In genomic region chr3:107690366-107690765, GRCm38 (mm10) we compare ENCODE assay signal across 15 mouse cellular contexts. TPM values are rescaled to one million over a fixed set of nuclear protein-coding genes. Genes with fewer than 3 reads are reported as not detected.
DNase-seq lines count a peak whose midpoint lies in the region; ATAC-seq and TF ChIP-seq lines count a peak whose summit lies in the region.
"Had no signal": no experiment of that assay in that cellular context is flagged by ENCODE, and none has a peak within 500 bp of the region (broad histone marks: within the 10 kb centered on the region; RNA-seq: fewer than 3 reads in every experiment).

No protein-coding gene starts in this region.

- intact Hi-C loops in gastrocnemius, adult 2 months (cut with DNase I) = loop anchor here (10.0 kb wide), 2 partner anchors 374 to 454 kb away; partner anchors contain the start of gene Gnai3

- no peaks in the 10 kb centered on the region for H3K9me3 ChIP-seq in midbrain, embryonic 14.5 days (ENCODE audit: control insufficient read depth, low read length)
- no peaks in the 10 kb centered on the region for H3K9me3 ChIP-seq in kidney, embryonic 16.5 days (ENCODE audit: low read length)

- 24% methylated on average over 2 of the region's 2 CpGs for WGBS in liver, adult 2 months
- 60% methylated on average over 2 of the region's 2 CpGs for WGBS in midbrain, embryonic 14.5 days
- WGBS in kidney, embryonic 16.5 days = 79% methylated on average over 2 of the region's 2 CpGs

- H3K79me2 ChIP-seq in liver, adult 2 months (ENCODE audit: control insufficient read depth, insufficient read depth, low read length) = peaks cover 17% of the 10 kb centered on the region

- peak overlapping the region; percentile 15 for H3K4me3 ChIP-seq in gastrocnemius, adult 2 months
- no peak overlapping the region for H3K4me3 ChIP-seq in liver, adult 2 months (ENCODE audit: insufficient read depth, low read depth, low read length)
- no peak overlapping the region for H3K4me3 ChIP-seq in brown adipose tissue, adult 24 weeks (ENCODE audit: insufficient read depth, low read depth, low read length)
- H3K4me3 ChIP-seq in midbrain, embryonic 14.5 days (replicated peaks; ENCODE audit: low read depth, low read length) = no peak overlapping the region
- no peak overlapping the region for H3K4me3 ChIP-seq in kidney, embryonic 16.5 days (ENCODE audit: low read length)

- no peak overlapping the region for H3K4me2 ChIP-seq in midbrain, embryonic 14.5 days (ENCODE audit: low read length)
- no peak overlapping the region for H3K4me2 ChIP-seq in kidney, embryonic 16.5 days (replicated peaks; ENCODE audit: low read depth, low read length)

- DNase-seq in gastrocnemius, adult 2 months = no peak
- no peak for DNase-seq in gastrocnemius, postnatal 4 days (ENCODE audit: low spot score in 2 of 2)
- DNase-seq in liver, adult 2 months (ENCODE audit: extremely low read depth, low read depth, low spot score) = peak; percentile 82
- no peak for DNase-seq in liver
- peak; percentile 4 for DNase-seq in midbrain, embryonic 14.5 days
- DNase-seq in urinary bladder, postnatal 14 days (ENCODE audit: low spot score) = no peak
- DNase-seq: cerebellum, adult 11-12 months; gastrocnemius, postnatal 36 days; right cerebral cortex, adult 18-20 months; thymus, postnatal 14 days had no signal

- no peak for TF ChIP-seq POLR2A in liver, adult 2 months (IDR thresholded peaks at IDR 0.05; ENCODE audit: extremely low read depth, insufficient read depth, low read length)

- H3K4me1 ChIP-seq in liver, adult 2 months (ENCODE audit: control insufficient read depth, insufficient read depth, low read length) = peaks cover 35% of the 10 kb centered on the region
- H3K4me1 ChIP-seq in brown adipose tissue, adult 24 weeks (ENCODE audit: control insufficient read depth, insufficient read depth, insufficient read length, low read length) = peaks cover 14% of the 10 kb centered on the region
- H3K4me1 ChIP-seq in midbrain, embryonic 14.5 days (ENCODE audit: control insufficient read depth, insufficient read depth, low read length) = peaks cover 43% of the 10 kb centered on the region
- peaks cover 59% of the 10 kb centered on the region for H3K4me1 ChIP-seq in kidney, embryonic 16.5 days (ENCODE audit: insufficient read depth, low read length)

- no peak for TF ChIP-seq CTCF in gastrocnemius, adult 2 months (IDR thresholded peaks at IDR 0.05)
- TF ChIP-seq CTCF in liver, adult 2 months (IDR thresholded peaks at IDR 0.05; ENCODE audit: low read depth, low read length) = no peak

- ATAC-seq in midbrain, embryonic 14.5 days (ENCODE audit: low FRiP score, low TSS enrichment) = no peak
- ATAC-seq in kidney, embryonic 16.5 days (ENCODE audit: low FRiP score, low TSS enrichment) = no peak

- H3K27me3 ChIP-seq in liver, adult 2 months (ENCODE audit: control insufficient read depth, insufficient read depth, low read length) = no peaks in the 10 kb centered on the region
- H3K27me3 ChIP-seq in midbrain, embryonic 14.5 days (ENCODE audit: control insufficient read depth, insufficient read depth, low read length) = no peaks in the 10 kb centered on the region
- H3K27me3 ChIP-seq in kidney, embryonic 16.5 days (ENCODE audit: insufficient read depth, low read length) = no peaks in the 10 kb centered on the region

- peak overlapping the region; percentile 66 for H3K27ac ChIP-seq in gastrocnemius, adult 2 months
- peak overlapping the region; percentile 78 for H3K27ac ChIP-seq in liver, adult 2 months (replicated peaks; ENCODE audit: insufficient read depth, low read depth, low read length)
- peak overlapping the region; percentile 89 for H3K27ac ChIP-seq in brown adipose tissue, adult 24 weeks (replicated peaks; ENCODE audit: low read depth, low read length)
- no peak overlapping the region for H3K27ac ChIP-seq in midbrain, embryonic 14.5 days (replicated peaks; ENCODE audit: low read depth, low read length)
- H3K27ac ChIP-seq in kidney, embryonic 16.5 days (ENCODE audit: low read length) = no peak overlapping the region
- H3K27ac ChIP-seq: liver, embryonic 14.5 days had no signal

- H3K36me3 ChIP-seq in liver, adult 2 months (ENCODE audit: control insufficient read depth, insufficient read depth, low read length) = no peaks in the 10 kb centered on the region
- H3K36me3 ChIP-seq in midbrain, embryonic 14.5 days (ENCODE audit: control insufficient read depth, insufficient read depth, low read length) = no peaks in the 10 kb centered on the region
- H3K36me3 ChIP-seq in kidney, embryonic 16.5 days (ENCODE audit: insufficient read depth, low read length) = no peaks in the 10 kb centered on the region

- no peak overlapping the region for H3K9ac ChIP-seq in liver, adult 2 months (ENCODE audit: low read depth, low read length)
- H3K9ac ChIP-seq in midbrain, embryonic 14.5 days (replicated peaks; ENCODE audit: low read length) = no peak overlapping the region
- H3K9ac ChIP-seq in kidney, embryonic 16.5 days (replicated peaks; ENCODE audit: low read length) = no peak overlapping the region
- H3K9ac ChIP-seq: liver, embryonic 14.5 days had no signal

RNA-seq across cellular contexts. Expression of gene Ahcyl1, which starts 6.0 kb away (rescaled TPM):
- total RNA-seq in gastrocnemius, adult 2 months (2021) = 10 to 100 TPM; 30.0 to 33.0 TPM
- 10 to 100 TPM; 68.5 to 83.4 TPM for total RNA-seq in gastrocnemius, postnatal 4 days (2021)
- total RNA-seq in liver, adult 2 months (2014; rRNA removed) = 50.2 and 52.9 TPM in 2 replicates
- polyA plus RNA-seq in liver, adult 2 months (2012; rRNA removed) = 40.4 and 42.3 TPM in 2 replicates
- 510 and 528 TPM in 2 replicates for polyA plus RNA-seq in brown adipose tissue, adult 24 weeks (2012; ENCODE audit: insufficient read depth, insufficient read length, missing spikeins)
- polyA plus RNA-seq in midbrain, embryonic 14.5 days (2014; fragmentation: Nextera tagmentation; extraction: Ambion mirVana) = 127 and 142 TPM in 2 replicates
- 95.7 and 96.1 TPM in 2 replicates for polyA plus RNA-seq in kidney, embryonic 16.5 days (2015; fragmentation: Nextera tagmentation; extraction: Ambion mirVana)

RNA-seq across cellular contexts. Expression of gene Strip1, which starts 58.9 kb away (rescaled TPM):
- 10 to 100 TPM; 16.6 to 20.4 TPM for total RNA-seq in gastrocnemius, adult 2 months (2021)
- 10 to 100 TPM; 26.6 to 31.5 TPM for total RNA-seq in gastrocnemius, postnatal 4 days (2021)
- total RNA-seq in liver, adult 2 months (2014; rRNA removed) = 6.0 and 7.7 TPM in 2 replicates
- polyA plus RNA-seq in liver, adult 2 months (2012; rRNA removed) = 17.7 and 23.8 TPM in 2 replicates
- 21.9 and 27.7 TPM in 2 replicates for polyA plus RNA-seq in brown adipose tissue, adult 24 weeks (2012; ENCODE audit: insufficient read depth, insufficient read length, missing spikeins)
- polyA plus RNA-seq in midbrain, embryonic 14.5 days (2014; fragmentation: Nextera tagmentation; extraction: Ambion mirVana) = 154 and 189 TPM in 2 replicates
- polyA plus RNA-seq in kidney, embryonic 16.5 days (2015; fragmentation: Nextera tagmentation; extraction: Ambion mirVana) = 46.8 and 46.9 TPM in 2 replicates

RNA-seq across cellular contexts. Expression of gene Gm10961, which starts 59.2 kb away (rescaled TPM):
- not detected for total RNA-seq in gastrocnemius, adult 2 months (2021)
- total RNA-seq in gastrocnemius, postnatal 4 days (2021) = not detected
- total RNA-seq in liver, adult 2 months (2014; rRNA removed) = not detected in 2 replicates
- not detected in 2 replicates for polyA plus RNA-seq in liver, adult 2 months (2012; rRNA removed)
- not detected in 2 replicates for polyA plus RNA-seq in brown adipose tissue, adult 24 weeks (2012; ENCODE audit: insufficient read depth, insufficient read length, missing spikeins)
- not detected in 2 replicates for polyA plus RNA-seq in midbrain, embryonic 14.5 days (2014; fragmentation: Nextera tagmentation; extraction: Ambion mirVana)
- polyA plus RNA-seq in kidney, embryonic 16.5 days (2015; fragmentation: Nextera tagmentation; extraction: Ambion mirVana) = not detected in 2 replicates
- total RNA-seq: gastrocnemius, postnatal 36 days; layer of hippocampus, postnatal 25 days had no signal
- polyA plus RNA-seq: intestine, embryonic 14.5 days; liver, embryonic 14.5 days had no signal

Comparison
In these comparisons a context has a peak if more than half of its experiments do, and no peak if none do; other contexts are left out.
1. DNase-seq: peak in liver, adult 2 months (single experiment) and midbrain, embryonic 14.5 days (single experiment); none in gastrocnemius, adult 2 months (single experiment), gastrocnemius, postnatal 4 days (0 of 2), liver (single experiment) and urinary bladder, postnatal 14 days (single experiment).
2. H3K27ac ChIP-seq: peak in gastrocnemius, adult 2 months (single experiment), liver, adult 2 months (single experiment) and brown adipose tissue, adult 24 weeks (single experiment); none in midbrain, embryonic 14.5 days (single experiment) and kidney, embryonic 16.5 days (single experiment).